Mouse (Mus musculus) adrenal gland, postnatal 10 days (tissue): ENCODE results near the gene Etfbkmt. TPM values are rescaled to one million over a fixed set of nuclear protein-coding genes. Genes with fewer than 3 reads are reported as not detected.
"Not testable (repeated sequence)": the region's sequence is repeated elsewhere in the genome, so short reads cannot be mapped to it uniquely, and the experiment has no call there.

Experiments used
- DNase-seq: peaks from one replicate; pipeline ENCODE4 v3.0.0; 2021; ENCODE audit warnings: mixed read lengths
- long read RNA-seq, 2 experiments: library from polyadenylated mRNA; stranded (forward); transcript quantifications; one replicate each; pipeline ENCODE4 v2.0.0; 2021
- total RNA-seq, 2 experiments: library from RNA; stranded (reverse); gene quantifications; 2 replicates each; pipeline ENCODE4 v1.2.3; 2021

Gene Etfbkmt
- 10 to 100 TPM; 23.6 to 43.5 TPM for total RNA-seq
- long read RNA-seq, experiment 1, transcript Etfbkmt-206 (5 exons, 848 nt), result major isoform, 7 of 22 reads
- long read RNA-seq, experiment 1, partial matches to known transcripts, result 6 of 22 reads
- long read RNA-seq, experiment 1, other reads (novel, unspliced or antisense), result 3 of 22 reads
- long read RNA-seq, experiment 2, partial matches to known transcripts, result 1 of 15 reads
- long read RNA-seq, experiment 2, other reads (novel, unspliced or antisense), result 2 of 15 reads

DNA sequence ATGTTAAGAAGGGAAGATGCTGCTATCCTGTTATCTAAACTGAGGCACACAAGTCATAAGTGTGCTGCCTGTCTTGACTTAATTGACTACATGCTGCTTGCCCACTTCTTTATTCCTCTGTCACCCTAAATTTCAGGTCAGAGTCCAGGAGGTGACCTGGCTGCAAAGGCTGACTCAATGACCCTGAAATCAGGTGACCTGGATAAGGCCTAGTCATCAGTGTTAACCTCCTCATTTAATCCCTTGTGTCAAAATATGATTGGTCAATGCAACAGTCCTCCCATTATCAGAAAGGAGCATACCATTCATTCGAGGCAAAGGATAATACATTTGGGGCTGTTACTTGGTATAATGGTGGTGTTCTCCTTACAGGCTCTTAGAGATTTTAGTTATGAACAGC is at the start of gene Etfbkmt:
TSS of gene Etfbkmt (plus strand) at position 379 of the 400 bp plus-strand sequence.
- no peak for DNase-seq

DNA sequence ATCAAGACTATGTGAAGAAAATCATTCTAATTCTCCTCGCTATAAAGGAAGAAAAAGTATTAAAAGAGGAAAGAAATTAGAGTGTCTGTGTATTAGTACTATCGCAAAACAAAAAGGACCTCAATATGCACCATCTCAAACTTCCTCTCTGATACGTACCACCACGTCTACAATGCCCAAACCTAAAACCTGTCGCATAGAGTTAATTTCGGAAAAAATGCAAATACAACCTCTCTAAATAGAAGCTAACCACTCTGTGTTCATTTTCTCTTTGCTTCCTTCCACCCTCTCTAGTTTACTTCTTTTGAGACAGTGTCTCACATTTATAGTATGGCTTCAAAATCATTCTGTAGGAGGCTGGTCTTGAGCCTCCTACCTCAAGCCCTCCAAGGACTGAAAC is 47.2 kb upstream of the Etfbkmt start:
- no peak for DNase-seq

DNA sequence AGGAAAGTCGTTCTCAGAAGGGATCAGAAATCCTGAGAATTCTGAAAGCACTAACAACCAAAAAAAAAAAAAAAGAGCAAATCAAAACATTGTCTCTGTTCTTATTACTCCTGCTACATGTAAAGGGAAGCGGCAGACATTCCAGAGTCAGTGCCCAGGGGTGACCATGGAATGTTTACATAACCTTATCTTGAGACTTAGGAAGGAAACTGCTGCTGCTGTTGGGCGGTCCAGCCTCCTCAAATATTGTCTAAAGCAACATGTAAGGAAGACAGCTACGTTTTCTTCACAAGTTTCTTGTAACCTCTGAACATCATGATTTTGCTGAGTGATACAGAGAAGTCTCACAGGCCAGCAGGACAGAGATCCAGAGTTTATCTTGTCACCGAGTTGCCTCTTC is 46.2 kb upstream of the Etfbkmt start:
- DNase-seq, result peak; percentile 12

DNA sequence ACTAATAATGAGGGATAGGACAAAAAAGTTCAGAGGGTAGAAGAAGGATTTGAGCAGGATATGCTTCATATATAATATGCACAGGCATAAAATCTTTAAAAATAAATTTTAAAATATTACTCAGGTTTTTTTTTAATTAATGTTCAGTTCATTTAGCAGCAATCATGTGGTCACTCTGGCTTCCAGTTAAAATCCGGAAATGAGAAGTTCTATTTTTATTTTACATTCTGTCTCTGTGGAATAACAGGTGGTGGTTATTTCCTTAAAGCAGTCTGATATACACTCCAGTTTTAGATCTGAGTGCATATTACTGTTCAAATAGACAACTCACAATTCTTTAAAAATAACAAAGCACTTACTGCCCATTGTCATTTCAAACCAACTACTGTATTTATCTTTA is 45.1 kb upstream of the Etfbkmt start:
- no peak for DNase-seq

DNA sequence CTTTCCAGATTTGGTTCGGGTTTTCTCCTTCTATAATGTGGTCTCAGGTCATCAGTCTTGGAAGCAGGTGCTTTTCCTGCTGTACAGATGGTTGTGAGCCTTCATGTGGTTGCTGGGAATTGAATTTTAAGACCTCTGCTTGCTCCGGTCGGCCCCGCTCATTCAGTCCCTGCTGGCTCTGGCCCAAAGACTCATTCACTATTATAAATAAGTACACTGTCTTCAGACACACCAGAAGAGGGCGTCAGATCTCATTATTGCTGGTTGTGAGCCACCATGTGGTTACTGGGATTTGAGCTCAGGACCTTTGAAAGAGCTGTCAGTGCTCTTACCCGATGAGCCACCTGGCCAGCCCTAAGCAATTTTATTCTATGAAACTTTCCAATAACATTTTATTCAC is 44.3 kb upstream of the Etfbkmt start:
- no peak for DNase-seq

DNA sequence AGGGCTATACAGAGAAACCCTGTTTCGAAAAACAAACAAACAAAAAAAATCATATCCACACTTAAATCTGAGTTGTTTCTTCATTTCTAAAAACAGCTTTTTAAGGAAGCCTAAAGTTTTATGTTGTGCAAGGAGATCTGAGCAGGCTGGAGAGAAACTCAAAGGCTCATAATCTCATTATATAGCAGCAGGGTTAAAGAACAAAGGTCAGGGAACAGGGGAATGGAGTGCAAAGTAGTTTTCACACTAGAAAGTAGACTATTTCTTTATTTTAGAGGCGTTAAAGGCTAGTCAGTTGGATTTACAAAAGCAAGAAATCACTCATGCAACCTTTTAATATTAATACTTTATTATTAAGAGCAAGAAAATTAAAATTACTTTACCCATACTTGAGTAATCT is 43.4 kb upstream of the Etfbkmt start:
- DNase-seq, result no peak

DNA sequence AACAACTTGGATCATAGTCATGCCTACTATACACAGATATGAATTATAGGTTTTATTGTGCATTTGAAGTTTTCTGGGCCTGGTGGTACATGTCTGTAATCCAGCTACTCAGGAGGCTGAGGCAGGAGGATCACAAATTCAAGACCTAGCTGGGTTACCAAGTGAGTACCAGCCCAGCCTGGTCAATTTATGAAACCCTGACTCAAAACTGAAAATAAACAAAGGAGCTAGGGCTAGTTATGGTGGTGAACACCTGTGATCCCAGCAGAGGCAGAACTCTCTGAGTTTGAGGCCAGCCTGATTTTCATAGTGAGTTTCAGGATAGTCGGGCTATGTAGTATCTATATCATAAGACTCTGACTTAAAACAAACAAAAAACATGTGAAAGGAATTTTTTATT is 42.4 kb upstream of the Etfbkmt start:
- no peak for DNase-seq

DNA sequence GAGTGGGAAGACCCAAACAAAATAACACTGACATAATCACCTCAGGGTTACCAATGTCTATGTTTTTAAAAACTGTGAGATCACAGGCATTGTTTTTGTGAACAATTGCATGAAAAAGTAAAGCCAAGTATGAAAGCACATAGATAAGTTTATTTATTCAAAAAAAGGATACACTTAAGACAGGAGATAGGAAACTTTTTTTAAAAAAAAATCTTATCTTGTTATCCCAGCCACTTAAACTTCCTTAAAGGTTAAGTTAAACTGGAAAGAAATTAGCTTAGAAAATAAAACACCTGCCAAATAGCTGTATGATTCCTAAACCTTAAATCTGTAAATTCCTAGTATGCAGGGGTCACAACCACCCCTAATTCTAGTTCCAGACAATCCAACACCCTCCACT is 40.7 kb upstream of the Etfbkmt start:
- no peak for DNase-seq

DNA sequence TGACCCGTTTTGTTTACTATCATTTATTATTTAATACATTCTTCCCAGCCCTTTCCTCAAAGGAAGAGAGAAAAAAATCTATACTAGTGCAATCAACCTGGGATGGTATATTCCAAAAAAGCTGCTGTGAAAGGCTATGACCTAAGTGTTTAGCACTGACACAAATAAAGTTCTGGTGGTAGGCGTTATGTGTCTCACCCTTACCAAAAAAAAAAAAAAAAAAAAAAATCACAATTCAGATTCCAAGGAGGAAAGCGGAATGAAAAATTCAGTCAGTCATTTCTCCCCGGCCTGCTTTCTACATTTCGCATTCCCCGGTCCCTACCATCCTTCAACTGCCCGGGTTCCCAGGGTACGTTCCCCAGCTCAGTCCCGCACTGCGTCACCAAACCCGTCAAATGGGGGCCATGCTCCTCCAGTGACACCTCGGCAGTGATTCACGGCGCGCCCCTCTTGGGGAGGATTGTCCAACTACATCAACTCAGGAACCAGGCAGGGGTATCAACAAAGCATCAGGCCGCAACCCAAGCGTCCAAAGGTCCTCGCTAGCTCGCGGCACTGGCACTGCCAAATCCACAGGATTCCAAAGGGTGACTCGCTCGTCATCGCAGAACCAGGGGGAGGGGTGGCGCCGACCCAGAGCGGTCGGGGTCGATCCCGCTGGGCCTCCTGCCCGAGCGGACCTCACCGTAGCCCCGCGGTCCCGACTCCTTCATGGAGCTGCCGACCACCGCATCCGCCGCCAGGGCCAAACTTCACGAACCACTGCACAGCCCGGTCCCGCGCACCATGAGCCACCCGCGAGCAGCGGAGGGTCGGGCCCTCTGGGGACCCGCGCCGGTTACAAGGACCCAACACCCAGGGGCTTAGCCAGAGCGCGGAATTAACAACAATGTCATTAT is 39.2 kb upstream of the Etfbkmt start:
- DNase-seq, result peak; percentile 75

DNA sequence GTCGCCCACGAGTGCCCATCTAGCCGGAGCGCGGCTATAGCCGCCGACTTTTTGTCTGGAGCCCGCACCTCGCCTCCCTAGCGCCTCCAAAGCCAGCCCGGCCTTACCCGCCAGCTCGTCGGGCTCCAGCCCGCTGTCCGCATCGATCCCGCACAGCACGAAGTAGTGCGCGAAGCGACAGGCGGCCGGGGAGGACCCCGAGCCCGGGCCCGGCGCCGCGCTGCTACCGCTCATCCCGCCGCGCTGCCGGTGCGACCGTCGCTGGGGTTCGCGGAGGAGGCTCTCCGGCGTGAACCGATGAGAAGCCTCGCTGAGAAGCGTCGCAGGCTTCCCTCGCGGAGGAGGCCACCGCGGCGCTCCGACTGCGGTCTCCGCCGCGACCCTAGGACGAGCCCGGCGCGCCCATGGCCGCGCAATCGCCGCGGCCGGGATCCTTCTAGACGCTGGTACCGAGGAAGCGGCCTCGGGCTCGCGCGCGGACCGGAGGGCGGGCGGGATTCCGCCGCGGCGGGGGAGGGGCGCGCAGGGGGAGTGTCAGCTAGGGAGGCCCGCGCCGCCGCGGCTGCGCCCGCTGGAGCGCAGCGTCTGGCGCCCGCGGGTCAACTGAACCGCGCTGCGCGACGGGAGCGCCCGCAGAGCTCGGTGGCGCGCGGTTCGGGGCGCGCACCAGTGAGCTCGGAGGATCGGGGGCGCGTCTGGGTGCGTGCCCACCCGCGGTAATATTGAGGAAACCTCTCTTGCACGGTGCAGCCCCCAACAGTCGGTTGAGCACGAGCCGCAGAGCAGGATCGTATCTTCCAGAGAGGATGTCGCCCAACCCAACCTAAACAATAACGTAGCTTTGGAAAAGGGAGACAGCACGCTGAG is 38.3 kb upstream of the Etfbkmt start, which contains the start of gene Dennd5b:
TSS of gene Dennd5b (minus strand) at position 605 of the 867 bp plus-strand sequence.
- DNase-seq, result peak; percentile 93

DNA sequence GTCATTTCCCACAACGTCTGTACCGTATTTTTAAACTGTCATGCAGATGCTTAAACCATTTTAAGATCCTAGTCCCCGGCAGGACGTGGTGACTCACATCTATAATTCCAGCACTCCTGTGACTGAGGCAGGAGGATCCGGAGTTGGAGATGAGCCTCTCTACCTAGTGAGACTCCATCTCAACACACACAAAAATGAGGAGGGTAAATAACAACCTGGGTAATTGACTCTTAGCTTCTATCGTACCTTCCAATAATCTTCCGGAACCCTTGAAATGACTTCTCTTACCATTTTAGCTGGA is 37.8 kb upstream of the Etfbkmt start:
- DNase-seq, result no peak

DNA sequence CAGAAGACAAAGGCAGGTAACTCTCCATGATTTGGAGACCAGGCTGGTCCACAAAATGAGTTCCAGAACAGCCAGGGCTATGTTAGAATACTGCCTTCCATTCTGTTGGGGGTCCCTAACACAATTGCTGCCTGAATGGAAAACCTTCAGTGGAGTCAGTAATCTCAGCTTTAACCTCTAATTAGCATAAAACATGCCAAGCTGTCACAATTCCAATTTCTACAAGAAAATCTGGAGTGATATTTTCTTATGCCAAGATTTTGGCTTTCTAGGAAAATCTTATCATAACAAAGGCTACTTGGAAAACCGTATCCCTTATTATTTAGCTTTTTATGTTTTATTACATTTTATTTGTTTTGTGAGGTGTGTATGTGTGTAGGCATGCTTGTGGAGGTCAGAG is 36.2 kb upstream of the Etfbkmt start:
- no peak for DNase-seq

DNA sequence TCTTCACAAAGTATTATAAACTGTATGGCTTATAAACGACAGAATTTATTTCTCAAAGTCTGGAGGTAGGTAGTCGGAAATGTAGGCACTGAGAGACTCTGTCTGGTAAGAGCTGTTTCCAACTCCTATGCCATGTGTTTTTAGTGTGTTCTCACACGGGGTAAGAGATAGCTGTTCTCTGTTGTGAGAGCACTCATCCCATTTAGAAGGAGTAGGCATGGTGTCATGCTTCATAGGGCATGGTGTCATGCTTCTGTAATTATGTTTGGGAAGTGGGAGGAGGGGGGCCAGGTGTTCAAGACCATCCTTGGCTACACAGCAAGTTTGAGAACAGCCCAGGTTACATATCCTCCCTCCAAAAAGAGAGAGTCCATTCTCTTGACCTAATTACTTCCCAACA is 32.0 kb upstream of the Etfbkmt start:
- DNase-seq, result no peak

DNA sequence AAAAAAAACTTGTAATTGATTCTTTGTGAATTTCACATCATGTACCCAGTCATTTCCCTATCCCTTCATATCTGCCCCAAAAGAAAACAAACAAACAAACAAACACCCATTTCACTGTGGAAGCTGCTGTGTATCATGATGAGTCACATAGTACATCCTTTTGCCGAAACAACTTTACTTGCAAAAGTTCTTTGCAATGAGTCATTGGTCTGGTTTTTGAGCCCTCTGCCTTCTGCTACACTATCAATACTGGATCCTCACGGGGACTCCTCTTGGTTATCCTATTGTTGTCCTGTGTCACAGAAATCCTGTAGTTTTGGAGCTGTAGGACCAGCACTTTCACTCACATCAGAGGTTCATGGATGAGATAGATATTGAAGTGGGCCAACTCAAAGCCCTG is 30.7 kb upstream of the Etfbkmt start:
- no peak for DNase-seq

DNA sequence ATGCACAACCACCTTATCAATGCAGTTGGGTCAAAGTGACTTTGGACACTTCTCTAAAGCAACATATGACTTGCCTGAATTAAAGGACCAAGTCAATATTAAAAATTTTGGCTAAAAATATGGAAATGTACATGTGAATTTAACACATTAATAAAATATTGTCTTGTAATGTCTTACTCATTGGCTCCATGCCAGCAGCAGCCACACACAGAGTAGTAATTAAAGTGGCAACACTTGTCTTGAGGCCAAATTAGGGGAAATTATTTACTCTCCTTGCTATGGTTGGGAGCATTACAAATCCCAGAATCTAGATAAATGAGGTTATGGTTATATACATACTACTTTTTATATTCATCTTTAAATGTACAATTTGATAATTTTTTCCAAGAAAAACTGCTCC is 22.7 kb upstream of the Etfbkmt start:
- DNase-seq, result no peak

DNA sequence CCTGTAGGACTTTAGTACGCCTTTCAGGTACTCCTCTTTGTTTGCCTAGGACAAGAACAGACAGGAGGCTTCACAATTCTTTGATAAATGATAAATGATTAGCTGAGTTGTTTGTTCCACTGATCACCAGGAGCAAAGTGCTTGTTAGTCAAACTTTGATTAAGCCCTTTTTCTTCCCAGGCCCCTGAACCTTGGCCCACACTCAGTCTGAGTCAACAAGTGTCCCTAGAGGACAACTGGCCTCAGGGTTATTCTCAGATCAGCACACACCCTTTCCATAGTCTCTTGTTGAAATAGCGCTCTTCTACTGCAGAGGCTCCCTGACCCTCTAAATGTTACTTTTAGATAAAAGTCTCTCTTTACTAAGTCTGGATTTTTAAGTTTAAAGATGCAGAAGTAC is 20.7 kb upstream of the Etfbkmt start:
- peak; percentile 60 for DNase-seq

DNA sequence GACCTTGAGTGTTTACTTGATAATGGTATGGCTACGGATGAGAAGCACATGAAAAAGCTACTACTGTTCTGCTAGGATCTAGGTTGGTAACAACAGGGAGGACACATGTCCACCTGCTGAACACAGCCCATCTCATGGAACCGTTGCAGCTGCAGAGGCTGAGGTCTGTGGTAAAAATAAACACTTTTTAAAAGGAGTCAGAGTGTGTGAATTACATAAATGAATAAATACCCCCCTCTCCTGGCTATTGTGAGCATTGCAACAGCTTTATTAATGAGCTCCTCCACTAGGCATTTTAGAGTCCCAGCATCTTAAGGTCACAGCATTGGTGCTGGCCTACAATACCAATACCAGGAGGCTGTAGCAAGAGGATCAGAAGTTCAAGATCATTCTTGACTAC is 19.8 kb upstream of the Etfbkmt start:
- peak; percentile 81 for DNase-seq

DNA sequence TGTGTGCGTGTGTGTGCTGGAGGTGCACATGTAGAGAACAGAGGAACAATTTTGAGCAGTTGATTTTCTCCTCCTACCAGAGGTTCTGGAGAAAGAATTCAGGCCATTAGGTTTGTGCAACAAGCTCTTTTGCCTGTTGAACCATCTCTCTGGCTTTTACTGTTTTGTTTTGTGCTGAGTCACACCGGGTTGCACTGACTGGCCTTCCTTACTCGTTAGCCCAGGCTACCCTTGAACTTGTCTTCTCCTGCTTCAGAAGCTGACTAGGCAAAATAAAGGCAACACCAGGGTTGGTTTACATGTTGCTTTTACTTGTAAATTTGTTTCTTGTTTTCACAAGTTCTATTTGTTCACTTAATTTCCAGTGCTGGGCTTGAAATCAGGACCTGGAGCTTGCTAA is 16.6 kb upstream of the Etfbkmt start:
- no peak for DNase-seq

DNA sequence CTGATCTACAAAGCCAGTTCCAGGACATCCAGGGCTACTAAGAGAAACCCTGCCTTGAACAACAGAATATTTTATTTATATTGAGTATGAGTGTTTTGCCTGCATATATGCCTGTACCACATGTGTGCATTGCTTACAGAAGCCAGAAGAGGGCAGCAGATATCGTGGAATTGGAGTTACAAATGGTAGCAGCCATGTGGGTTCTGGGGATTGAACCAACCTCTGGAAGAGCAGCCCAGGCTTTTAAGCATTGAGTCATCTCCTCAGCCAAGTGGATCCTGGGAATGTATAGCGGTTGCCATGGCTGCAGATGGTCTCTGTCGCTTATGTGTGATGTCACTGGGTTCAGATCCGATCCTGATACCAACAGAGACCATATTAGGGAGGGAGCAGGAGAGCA is 13.0 kb upstream of the Etfbkmt start:
- peak; percentile 64 for DNase-seq

DNA sequence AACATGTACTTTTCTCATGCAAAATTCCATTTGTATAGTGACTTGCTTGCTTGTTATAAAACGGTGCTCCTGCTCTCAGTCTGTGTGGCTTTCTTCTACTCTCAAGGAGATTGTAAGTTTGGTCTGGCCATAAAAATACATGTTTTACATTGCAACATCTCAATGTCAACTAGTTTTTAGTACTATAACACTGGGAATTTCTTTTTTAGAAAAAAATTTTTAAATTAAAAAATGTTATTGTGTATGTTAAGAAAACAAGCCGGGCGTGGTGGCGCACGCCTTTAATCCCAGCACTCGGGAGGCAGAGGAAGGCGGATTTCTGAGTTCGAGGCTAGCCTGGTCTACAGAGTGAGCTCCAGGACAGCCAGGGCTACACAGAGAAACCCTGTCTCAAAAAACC is 9.8 kb upstream of the Etfbkmt start, which contains the start of gene Gm10203:
TSS of gene Gm10203 (plus strand) at position 301 of the 400 bp plus-strand sequence.
- DNase-seq, result not testable (repeated sequence)

DNA sequence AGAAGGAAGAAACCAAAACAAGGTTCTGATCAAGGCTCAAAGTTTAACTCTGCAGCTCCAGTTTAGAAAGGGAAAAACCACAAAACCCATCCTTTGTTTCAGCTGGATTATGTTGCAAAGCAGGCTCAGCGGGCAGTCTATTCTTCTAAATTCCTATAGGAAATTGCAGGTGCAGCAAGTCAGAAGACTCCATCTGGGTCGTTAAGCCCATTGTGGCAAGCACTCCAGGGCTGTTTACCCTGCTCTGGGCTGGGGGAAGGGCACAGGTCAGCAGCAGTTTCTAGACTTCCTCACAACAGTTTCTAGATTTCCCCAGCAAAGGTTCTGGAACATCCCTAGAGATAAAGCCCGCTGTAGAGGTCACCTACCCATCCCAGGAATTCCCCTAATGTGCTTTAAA is 8.5 kb upstream of the Etfbkmt start:
- DNase-seq, result no peak

DNA sequence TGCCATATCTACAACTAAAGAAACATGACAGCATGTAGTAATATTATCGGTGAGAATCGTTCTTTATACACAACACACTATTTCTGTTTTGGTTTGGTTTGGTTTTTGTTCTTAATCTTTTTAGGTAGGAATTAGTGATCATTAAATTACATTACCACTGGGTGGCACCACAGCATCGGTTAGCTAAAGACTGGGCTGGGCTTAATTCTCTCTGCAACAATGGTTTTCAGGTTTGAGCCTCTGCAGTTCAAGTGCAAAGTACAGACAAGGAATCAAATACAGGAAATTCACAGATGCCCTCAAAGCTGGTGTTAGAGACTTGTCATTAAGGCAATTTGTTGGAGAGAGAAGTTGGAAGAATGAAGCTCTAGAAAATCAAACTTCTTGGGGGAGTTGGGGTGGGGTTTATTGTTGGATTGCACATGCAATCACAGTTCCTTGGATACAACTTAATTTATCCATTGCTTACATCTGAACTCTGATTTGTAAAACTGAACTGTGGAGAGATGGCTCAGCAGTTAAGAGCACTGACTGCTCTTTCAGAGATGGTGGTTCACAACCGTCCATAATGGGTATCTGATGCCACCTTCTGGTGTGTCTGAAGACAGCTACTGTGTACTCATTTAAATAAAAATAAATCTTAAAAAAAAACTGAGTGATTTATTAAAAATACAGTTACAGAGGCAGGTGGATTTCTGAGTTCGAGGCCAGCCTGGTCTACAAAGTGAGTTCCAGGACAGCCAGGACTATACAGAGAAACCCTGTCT is 7.2 kb upstream of the Etfbkmt start:
- DNase-seq, result peak; percentile 49
